Mouse (Mus musculus) C2C12 (cell line): ENCODE results near the gene Csrnp1.

Source experiments
- CTCF ChIP-seq: IDR thresholded peaks from one replicate; pipeline ENCODE4 v1.5.1; 2011; ENCODE audit not compliant: control insufficient read depth, insufficient read depth, insufficient read length
- MYOG ChIP-seq: IDR thresholded peaks from one replicate; pipeline ENCODE4 v1.6.1; 2011; ENCODE audit not compliant: control insufficient read depth, insufficient read length; ENCODE audit errors: extremely low read depth

DNA sequence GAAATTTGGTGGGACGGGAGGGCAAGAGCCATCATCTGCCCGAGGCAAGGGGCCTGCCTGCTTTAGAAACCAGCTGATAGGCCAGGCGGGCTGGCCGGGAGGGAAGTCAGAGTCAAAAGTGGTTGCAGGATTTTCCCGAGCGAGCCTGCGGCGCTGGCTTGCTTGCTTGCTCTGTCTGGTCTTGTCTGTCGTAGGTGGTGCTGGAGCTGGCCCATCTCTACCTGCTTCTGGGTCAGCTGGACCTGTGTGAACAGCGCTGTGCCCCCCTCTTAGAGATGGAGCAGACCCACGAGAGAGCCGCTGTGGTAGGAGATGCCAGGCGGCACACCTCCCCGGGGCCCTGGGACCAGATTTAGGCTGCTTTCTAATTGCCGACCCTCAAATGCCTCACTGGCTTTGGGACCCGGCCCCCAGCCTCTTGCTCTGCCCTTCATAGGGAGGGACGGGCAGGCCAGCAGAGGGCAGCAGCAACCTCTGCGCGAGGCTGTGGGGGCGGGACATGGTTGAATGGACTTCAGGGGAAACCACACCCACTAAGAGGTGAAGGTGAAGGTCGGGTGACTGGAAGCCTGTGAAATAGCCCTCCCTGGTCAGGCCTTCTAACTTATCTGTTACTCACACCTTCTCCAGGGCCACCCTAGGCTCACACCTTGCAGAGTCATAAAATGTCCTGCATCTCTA, 21.3 kb downstream of the Csrnp1 start:
- TF ChIP-seq CTCF, result peak; percentile 87
- TF ChIP-seq MYOG, result no peak
